9 mouse cellular contexts compared by ENCODE assay signal in the genomic region with DNA sequence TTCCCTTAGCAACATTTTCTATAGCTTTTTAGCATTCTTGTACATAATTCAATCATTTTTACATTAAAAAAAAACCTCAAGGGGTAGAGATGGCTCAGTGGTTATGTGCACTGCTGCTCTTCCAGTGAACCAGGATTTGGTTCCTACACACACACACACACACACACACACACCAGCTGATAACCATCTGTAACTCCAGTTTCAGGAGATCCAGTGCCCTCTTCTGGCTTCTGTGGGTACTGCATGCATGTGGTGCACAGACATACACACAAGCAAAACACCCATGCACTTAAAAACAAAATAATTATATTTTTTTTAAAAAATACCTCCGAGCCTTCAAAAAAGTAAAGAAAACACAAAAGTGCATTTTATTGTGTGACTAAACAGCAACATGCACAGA.
A peak's percentile ranks its signal among the peaks of the same experiment; 100 is the strongest.
DNase-seq lines count a peak whose midpoint lies in the region; ATAC-seq and TF ChIP-seq lines count a peak whose summit lies in the region.
"Had no signal": no experiment of that assay in that cellular context is flagged by ENCODE, and none has a peak within 500 bp of the region (broad histone marks: within the 10 kb centered on the region; RNA-seq: fewer than 3 reads in every experiment).

No protein-coding gene starts in this region.

- H3K4me2 ChIP-seq in forebrain, embryonic 14.5 days (ENCODE audit: low read length) = no peak overlapping the region
- no peak overlapping the region for H3K4me2 ChIP-seq in forebrain, embryonic 13.5 days
- H3K4me2 ChIP-seq in liver, embryonic 12.5 days = no peak overlapping the region
- H3K4me2 ChIP-seq: liver, embryonic 13.5 days had no signal

- DNase-seq in forebrain, embryonic 14.5 days (ENCODE audit: low spot score) = peak; percentile 62
- DNase-seq in liver, adult 2 months (ENCODE audit: extremely low read depth, low read depth, low spot score) = peak; percentile 13
- DNase-seq in NIH3T3 (ENCODE audit: low read depth) = peak; percentile 26
- peak; percentile 7 for DNase-seq in kidney, postnatal 14 days
- DNase-seq in thymus, postnatal 36 days = peak; percentile 3 to 11
- DNase-seq: liver, embryonic 13.5 days had no signal

- TF ChIP-seq POLR2A in liver, adult 2 months (IDR thresholded peaks at IDR 0.05; ENCODE audit: extremely low read depth, insufficient read depth, low read length) = no peak

- H3K27me3 ChIP-seq in forebrain, embryonic 14.5 days (replicated peaks; ENCODE audit: control insufficient read depth, insufficient read depth, low read length) = no peaks in the 10 kb centered on the region
- no peaks in the 10 kb centered on the region for H3K27me3 ChIP-seq in forebrain, embryonic 13.5 days
- no peaks in the 10 kb centered on the region for H3K27me3 ChIP-seq in liver, adult 2 months (ENCODE audit: control insufficient read depth, insufficient read depth, low read length)
- no peaks in the 10 kb centered on the region for H3K27me3 ChIP-seq in liver, embryonic 12.5 days (replicated peaks)
- H3K27me3 ChIP-seq: liver, embryonic 13.5 days had no signal

- 0 out of 2 replicates have a peak, but pooled peaks cover 2% of the 10 kb centered on the region for H3K4me1 ChIP-seq in forebrain, embryonic 14.5 days (ENCODE audit: control insufficient read depth, insufficient read depth, low read length)
- H3K4me1 ChIP-seq in forebrain, embryonic 13.5 days = no peaks in the 10 kb centered on the region
- H3K4me1 ChIP-seq in liver, adult 2 months (ENCODE audit: control insufficient read depth, insufficient read depth, low read length) = no peaks in the 10 kb centered on the region
- no peaks in the 10 kb centered on the region for H3K4me1 ChIP-seq in liver, embryonic 12.5 days
- H3K4me1 ChIP-seq: liver, embryonic 13.5 days had no signal

- H3K27ac ChIP-seq in forebrain, embryonic 14.5 days (ENCODE audit: low read depth, low read length) = no peak overlapping the region
- no peak overlapping the region for H3K27ac ChIP-seq in forebrain, embryonic 13.5 days
- H3K27ac ChIP-seq in liver, adult 2 months (replicated peaks; ENCODE audit: insufficient read depth, low read depth, low read length) = no peak overlapping the region
- no peak overlapping the region for H3K27ac ChIP-seq in liver, embryonic 12.5 days
- H3K27ac ChIP-seq: liver, embryonic 13.5 days had no signal

- no peak overlapping the region for H3K9ac ChIP-seq in forebrain, embryonic 14.5 days (ENCODE audit: low read length)
- H3K9ac ChIP-seq in forebrain, embryonic 13.5 days = no peak overlapping the region
- no peak overlapping the region for H3K9ac ChIP-seq in liver, adult 2 months (ENCODE audit: low read depth, low read length)
- no peak overlapping the region for H3K9ac ChIP-seq in liver, embryonic 12.5 days
- H3K9ac ChIP-seq: liver, embryonic 13.5 days had no signal

- H3K79me2 ChIP-seq in liver, adult 2 months (ENCODE audit: control insufficient read depth, insufficient read depth, low read length) = no peaks in the 10 kb centered on the region

- 70% methylated on average over 1 of the region's 1 CpGs for WGBS in forebrain, embryonic 14.5 days
- 69% methylated on average over 1 of the region's 1 CpGs for WGBS in forebrain, embryonic 13.5 days
- WGBS in liver, adult 2 months = 55% methylated on average over 1 of the region's 1 CpGs
- 36% methylated on average over 1 of the region's 1 CpGs for WGBS in liver, embryonic 12.5 days (ENCODE audit: insufficient replicate concordance)

- H3K36me3 ChIP-seq in forebrain, embryonic 14.5 days (ENCODE audit: control insufficient read depth, insufficient read depth, low read length) = no peaks in the 10 kb centered on the region
- H3K36me3 ChIP-seq in forebrain, embryonic 13.5 days (ENCODE audit: poor library complexity, severe bottlenecking) = no peaks in the 10 kb centered on the region
- H3K36me3 ChIP-seq in liver, adult 2 months (ENCODE audit: control insufficient read depth, insufficient read depth, low read length) = no peaks in the 10 kb centered on the region
- H3K36me3 ChIP-seq in liver, embryonic 12.5 days = no peaks in the 10 kb centered on the region
- H3K36me3 ChIP-seq: liver, embryonic 13.5 days had no signal

- TF ChIP-seq CTCF in liver, adult 2 months (IDR thresholded peaks at IDR 0.05; ENCODE audit: low read depth, low read length) = no peak

- ATAC-seq in forebrain, embryonic 14.5 days = no peak
- ATAC-seq in forebrain, embryonic 13.5 days = no peak
- no peak for ATAC-seq in liver, embryonic 12.5 days
- no peak for ATAC-seq in megakaryocyte-erythroid progenitor cell, adult 5-6 weeks (replicated peaks; ENCODE audit: low FRiP score, low TSS enrichment, poor library complexity, severe bottlenecking)

- H3K4me3 ChIP-seq in forebrain, embryonic 14.5 days (ENCODE audit: low read depth, low read length) = no peak overlapping the region
- H3K4me3 ChIP-seq in forebrain, embryonic 13.5 days = no peak overlapping the region
- no peak overlapping the region for H3K4me3 ChIP-seq in liver, adult 2 months (ENCODE audit: insufficient read depth, low read depth, low read length)
- H3K4me3 ChIP-seq in liver, embryonic 12.5 days = no peak overlapping the region
- H3K4me3 ChIP-seq: liver, embryonic 13.5 days had no signal

- no peaks in the 10 kb centered on the region for H3K9me3 ChIP-seq in forebrain, embryonic 14.5 days (replicated peaks; ENCODE audit: control insufficient read depth, low read length)
- H3K9me3 ChIP-seq in forebrain, embryonic 13.5 days (replicated peaks) = no peaks in the 10 kb centered on the region
- H3K9me3 ChIP-seq in liver, embryonic 12.5 days (replicated peaks) = no peaks in the 10 kb centered on the region
- H3K9me3 ChIP-seq: liver, embryonic 13.5 days had no signal

Comparison
In these comparisons a context has a peak if more than half of its experiments do, and no peak if none do; other contexts are left out.
1. DNase-seq: peak in every context shown above with its lines; median percentile 62 in forebrain, embryonic 14.5 days; 26 in NIH3T3; 13 in liver, adult 2 months; 7 in kidney, postnatal 14 days; 7 in thymus, postnatal 36 days.